Mouse (Mus musculus): Measurements from ENCODE around the gene Susd6.

Gene Susd6

GRCm38 (mm10) chr12:80789849-80790694, at the start of gene Susd6:
Gene Susd6, plus strand, starts transcription at chr12:80790510.
- DNase-seq (ENCODE audit: low spot score in 2 of 2) = peak; percentile 97 to 99

GRCm38 (mm10) chr12:80744614-80745013, 45.7 kb upstream of the Susd6 start:
- DNase-seq (ENCODE audit: low spot score in 2 of 2) = no peak

DNA sequence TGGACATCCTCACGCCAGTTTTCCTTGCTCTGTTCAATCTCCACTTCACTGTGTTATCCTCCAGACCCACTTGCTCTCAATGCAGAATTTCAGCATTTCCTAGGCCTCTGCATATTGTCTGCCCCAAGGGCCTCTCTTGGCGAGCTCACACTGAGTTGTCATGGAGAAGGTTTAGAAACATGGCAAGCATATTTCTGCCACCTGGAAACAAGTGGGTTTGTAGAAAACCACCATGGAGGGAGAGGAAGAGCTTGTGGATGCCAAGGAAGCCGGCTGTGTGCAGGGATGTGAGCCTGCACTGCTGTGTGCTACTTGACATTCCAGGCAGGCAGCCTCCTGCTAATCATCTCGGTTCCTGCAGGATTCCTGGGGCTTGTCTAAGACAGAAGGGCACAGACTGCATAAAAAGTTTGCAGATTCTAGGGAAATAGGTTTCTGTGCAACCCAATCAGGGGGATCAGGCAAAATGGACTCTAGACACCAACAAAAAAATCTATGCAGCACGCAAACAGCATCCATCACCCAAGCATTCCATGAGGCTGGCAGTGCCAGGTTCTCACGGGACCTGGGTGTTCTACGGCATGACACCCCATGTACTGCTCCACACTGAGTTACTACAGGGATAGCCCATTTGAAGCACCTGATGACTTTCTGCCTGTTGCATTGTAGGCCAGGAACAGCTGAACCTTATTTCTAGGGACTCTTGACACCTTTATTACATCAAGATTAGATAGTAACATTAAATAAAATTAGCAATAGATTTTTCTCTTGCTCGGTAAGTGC, 44.1 kb upstream of the Susd6 start:
- DNase-seq (ENCODE audit: low spot score in 2 of 2) = peak in 1 of 2 experiments; percentile 23

DNA sequence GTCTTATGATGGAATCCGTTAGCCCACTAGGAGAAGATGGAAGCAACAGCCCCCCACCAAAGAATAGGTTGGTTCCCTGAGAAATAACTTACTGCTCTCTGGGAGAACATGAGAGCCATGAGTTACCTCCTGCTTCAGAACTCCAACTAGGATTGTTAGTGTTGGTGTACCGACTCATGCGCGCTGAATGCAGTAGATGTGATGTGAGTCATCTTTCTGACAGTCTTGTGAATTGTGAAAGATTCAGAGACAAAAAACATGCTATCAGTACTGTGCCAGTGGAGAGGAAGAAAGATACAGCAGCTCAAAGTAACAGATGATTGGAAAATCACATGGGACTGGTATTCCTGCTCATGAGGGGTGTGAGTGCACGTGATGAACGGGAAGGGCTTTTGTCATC, 38.8 kb upstream of the Susd6 start:
- no peak for DNase-seq (ENCODE audit: low spot score in 2 of 2)

DNA sequence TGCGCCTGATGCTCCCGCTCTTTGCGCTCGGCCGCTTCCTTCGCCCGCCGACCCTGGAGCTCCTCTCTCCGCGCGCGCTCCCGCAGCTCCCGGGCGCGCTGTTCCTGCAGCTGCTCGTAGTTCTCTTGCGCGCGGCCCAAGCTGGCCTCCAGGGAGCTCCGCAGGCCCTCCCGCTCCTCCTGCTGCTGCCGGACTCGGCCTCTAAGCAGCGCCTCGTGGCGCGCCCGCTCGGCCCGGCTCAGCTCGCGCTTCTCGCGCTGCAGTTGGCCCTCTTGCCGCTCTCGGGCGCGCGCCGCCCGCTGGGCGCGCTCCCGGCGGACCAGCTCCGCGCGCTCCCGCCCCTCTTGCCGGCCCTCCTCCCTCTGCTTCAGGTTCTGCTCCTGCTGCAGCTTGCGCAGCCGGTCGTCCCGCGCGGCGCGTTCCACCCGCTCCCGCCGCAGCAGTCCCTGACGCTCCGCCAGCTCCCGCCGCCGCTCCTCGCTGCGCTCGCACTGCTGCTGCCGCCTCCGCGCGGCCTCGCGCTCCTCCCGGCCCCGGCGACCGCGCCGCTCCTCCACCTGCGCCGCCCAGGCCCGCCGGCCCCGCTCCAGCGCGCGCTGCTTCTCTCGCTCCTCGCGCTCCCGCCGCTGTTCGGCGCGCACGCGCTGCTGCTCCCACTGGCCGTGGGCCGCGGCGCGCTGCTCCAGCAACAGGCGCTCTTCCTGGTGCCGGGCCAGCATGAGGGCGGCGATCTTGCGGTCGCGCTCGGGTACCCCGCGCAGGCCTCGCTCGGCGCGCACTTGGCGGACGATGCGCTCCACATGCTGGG, 32.4 kb upstream of the Susd6 start:
- peak in 1 of 2 experiments; percentile 43 for DNase-seq (ENCODE audit: low spot score in 2 of 2)

GRCm38 (mm10) chr12:80758559-80759386, 31.5 kb upstream of the Susd6 start:
- DNase-seq (ENCODE audit: low spot score in 2 of 2) = peak in 1 of 2 experiments; percentile 28

- peak in 1 of 2 experiments; percentile 23 for DNase-seq (ENCODE audit: low spot score in 2 of 2)
Observed at GRCm38 (mm10) chr12:80759387-80759712, 31.0 kb upstream of the Susd6 start.

GRCm38 (mm10) chr12:80759713-80760395, 30.5 kb upstream of the Susd6 start:
- DNase-seq (ENCODE audit: low spot score in 2 of 2) = peak in 1 of 2 experiments; percentile 42

DNA sequence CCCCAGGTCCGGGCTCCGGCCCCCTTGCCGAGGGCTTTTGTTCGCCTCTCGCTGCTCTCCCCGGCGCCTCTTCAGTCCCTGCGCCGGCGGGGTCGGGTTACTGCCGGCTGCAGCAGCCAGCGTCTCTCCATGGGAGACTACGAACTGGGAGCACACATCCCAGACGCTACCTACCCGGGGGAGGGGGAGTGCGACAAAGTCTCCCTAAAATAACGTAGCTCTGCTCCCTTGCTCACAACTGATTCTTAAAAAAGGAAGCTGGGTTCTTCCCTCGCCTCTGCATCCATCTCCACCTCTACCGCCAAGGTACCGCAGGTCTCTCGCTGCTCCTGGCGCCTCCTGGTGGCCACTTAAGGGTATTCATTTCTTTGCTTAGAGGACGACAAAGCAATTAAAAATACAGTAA, 29.9 kb upstream of the Susd6 start, which contains the start of gene Ccdc177:
Ccdc177 (minus strand) TSS at position 292 of the 406 bp plus-strand sequence.
- DNase-seq (ENCODE audit: low spot score in 2 of 2) = peak; percentile 73 to 89

- no peak for DNase-seq (ENCODE audit: low spot score in 2 of 2)
Observed at GRCm38 (mm10) chr12:80762982-80763381, 27.3 kb upstream of the Susd6 start.

DNA sequence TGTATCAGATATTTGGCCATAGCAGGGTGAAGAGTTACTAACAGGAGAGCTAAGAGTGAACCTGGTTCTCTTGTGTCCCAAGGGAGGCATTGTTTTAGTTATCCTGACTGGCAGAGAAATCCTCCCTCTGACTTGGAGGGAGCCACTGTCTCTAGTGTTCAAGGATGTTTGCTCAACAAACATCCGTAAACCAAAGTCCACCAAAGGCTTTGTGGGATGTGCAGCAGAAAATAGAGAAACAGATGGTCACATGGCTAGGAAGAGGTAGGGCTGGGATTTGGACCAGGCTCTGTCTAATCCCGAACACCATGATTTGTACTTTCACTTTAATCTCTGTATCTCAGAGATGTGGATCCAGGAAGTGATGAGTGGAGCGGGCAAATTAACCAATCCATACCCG, 26.2 kb upstream of the Susd6 start:
- no peak for DNase-seq (ENCODE audit: low spot score in 2 of 2)

GRCm38 (mm10) chr12:80769697-80770096, 20.6 kb upstream of the Susd6 start:
- DNase-seq (ENCODE audit: low spot score in 2 of 2) = peak; percentile 62 to 82

GRCm38 (mm10) chr12:80774786-80775185, 15.5 kb upstream of the Susd6 start:
- DNase-seq (ENCODE audit: low spot score in 2 of 2) = no peak

DNA sequence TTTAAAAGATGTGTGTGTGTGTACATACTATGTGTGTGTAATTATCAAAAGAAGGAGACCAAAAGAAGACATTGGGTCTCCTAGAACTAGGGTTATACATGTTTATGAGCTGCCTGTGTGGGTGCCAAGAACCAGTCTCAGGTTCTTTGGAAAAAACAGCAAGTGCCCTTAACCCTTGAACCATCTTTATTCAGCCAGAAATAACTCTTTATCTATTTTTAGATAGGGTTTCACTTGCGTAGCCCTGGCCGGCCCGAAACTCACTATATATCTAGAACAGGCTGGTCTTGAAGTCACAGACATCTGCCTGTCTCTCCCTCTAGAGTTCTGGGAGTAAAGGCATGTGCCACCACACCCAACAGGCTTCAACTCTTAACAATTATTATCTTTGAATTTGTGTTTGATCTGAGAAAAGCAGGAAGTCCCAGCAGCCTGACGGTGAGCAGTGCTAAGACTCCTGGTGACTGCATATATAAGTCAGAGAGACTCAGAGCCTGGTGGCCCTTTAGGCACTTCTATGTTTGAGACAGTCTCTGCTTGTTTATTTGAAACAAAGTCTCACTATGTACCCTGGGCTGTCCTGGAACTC, 14.2 kb upstream of the Susd6 start:
- no peak for DNase-seq (ENCODE audit: low spot score in 2 of 2)

GRCm38 (mm10) chr12:80778188-80778936, 11.9 kb upstream of the Susd6 start:
- no peak for DNase-seq (ENCODE audit: low spot score in 2 of 2)

GRCm38 (mm10) chr12:80779760-80780159, 10.6 kb upstream of the Susd6 start:
- DNase-seq (ENCODE audit: low spot score in 2 of 2) = no peak

DNA sequence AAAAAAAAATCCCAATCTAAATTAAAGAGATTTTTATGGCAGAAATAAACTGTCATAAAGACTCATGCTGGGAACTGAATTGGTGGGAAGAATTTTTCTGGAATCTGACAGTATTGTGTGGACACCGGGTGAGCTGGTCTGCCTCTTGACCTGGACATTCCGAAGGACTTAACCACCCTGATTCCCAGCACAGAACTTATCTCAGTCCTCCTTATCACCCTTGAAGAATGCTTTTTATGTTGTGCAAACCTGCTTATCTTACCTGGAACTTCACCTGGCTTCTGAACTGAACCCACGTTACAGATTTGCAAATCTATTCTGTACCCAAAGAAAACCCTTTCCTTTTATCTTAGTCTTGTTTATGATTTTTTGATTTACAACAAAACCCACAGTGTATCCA, 8.1 kb upstream of the Susd6 start:
- no peak for DNase-seq (ENCODE audit: low spot score in 2 of 2)

GRCm38 (mm10) chr12:80782892-80783291, 7.4 kb upstream of the Susd6 start:
- no peak for DNase-seq (ENCODE audit: low spot score in 2 of 2)

GRCm38 (mm10) chr12:80783889-80784288, 6.4 kb upstream of the Susd6 start:
- no peak for DNase-seq (ENCODE audit: low spot score in 2 of 2)

All from cerebellum, postnatal 4 days (tissue).